Mouse (Mus musculus) hindbrain, embryonic 15.5 days (tissue): Measurements from ENCODE around the gene Ccdc9b. TPM values are rescaled to one million over a fixed set of nuclear protein-coding genes. Genes with fewer than 3 reads are reported as not detected.

Source experiments
- ATAC-seq: fragments of 200-750 bp; cut with Nextera tagmentation; 2 replicates; pipeline ENCODE4 v1.8.0; 2017; ENCODE audit warnings: low read depth, moderate number of reproducible peaks, moderate TSS enrichment; ENCODE audit not compliant: low FRiP score
- H3K27ac ChIP-seq: fragments of 300-500 bp; sonication (generic); replicated peaks from 2 replicates; pipeline ENCODE4 v1.5.1; 2015; ENCODE audit warnings: mild to moderate bottlenecking, inconsistent platforms
- H3K27me3 ChIP-seq: fragments of 300-500 bp; sonication (generic); 2 replicates; pipeline ENCODE4 v1.6.1; 2015; ENCODE audit warnings: control low read depth, inconsistent platforms
- H3K36me3 ChIP-seq: fragments of 300-500 bp; sonication (generic); 2 replicates; pipeline ENCODE4 v1.6.1; 2015; ENCODE audit warnings: control low read depth, inconsistent platforms
- H3K4me1 ChIP-seq: fragments of 300-500 bp; sonication (generic); replicated peaks from 2 replicates; pipeline ENCODE4 v1.6.1; 2015; ENCODE audit warnings: control low read depth, inconsistent platforms
- H3K4me2 ChIP-seq: fragments of 300-500 bp; sonication (generic); 2 replicates; pipeline ENCODE4 v1.6.1; 2015; ENCODE audit warnings: moderate library complexity, mild to moderate bottlenecking, inconsistent platforms
- H3K4me3 ChIP-seq: fragments of 300-500 bp; sonication (generic); 2 replicates; pipeline ENCODE4 v1.5.1; 2015; ENCODE audit warnings: mild to moderate bottlenecking, inconsistent platforms
- H3K9ac ChIP-seq: fragments of 300-500 bp; sonication (generic); 2 replicates; pipeline ENCODE4 v1.6.1; 2015; ENCODE audit warnings: inconsistent platforms
- H3K9me3 ChIP-seq: fragments of 300-500 bp; sonication (generic); 2 replicates; pipeline ENCODE4 v1.6.1; 2016; ENCODE audit warnings: control low read depth, inconsistent platforms
- WGBS: fragments of 180-500 bp; shearing (Covaris S2); methylation state at CpG from one replicate; pipeline ENCODE4 v1.1.7; 2015; 5-methylcytosine and 5-hydroxymethylcytosine counted together
- polyA plus RNA-seq: library from polyadenylated mRNA; unstranded; fragments of >200 nt; fragmentation: Nextera tagmentation; extraction: Ambion mirVana; gene quantifications from 2 replicates; pipeline ENCODE4 v1.2.1, GENCODE M21; 2015

The Ccdc9b gene
- polyA plus RNA-seq, 1 experiment from 2014 or later: 1.0 TPM

DNA sequence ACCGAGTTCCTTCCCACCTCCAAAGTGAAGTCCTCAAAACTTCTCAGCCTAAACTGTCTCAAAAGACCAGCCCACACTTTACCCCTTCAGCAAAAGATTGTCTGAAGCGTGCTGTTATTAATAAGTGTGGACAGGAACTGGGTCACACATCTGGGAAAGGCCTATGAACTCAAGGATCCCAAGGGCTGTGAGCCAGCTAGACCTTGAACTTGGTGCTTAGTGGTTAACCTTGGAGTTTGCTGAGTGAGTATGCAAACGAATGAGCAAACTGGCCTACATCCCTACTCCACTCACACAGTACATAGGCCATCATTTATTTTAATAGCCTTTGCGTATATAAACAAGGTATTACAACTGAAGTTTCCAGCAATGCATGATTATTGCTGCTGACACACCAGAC is 37.0 kb downstream of the Ccdc9b start:
- ATAC-seq: no peak
- 91% methylated on average over 4 of the region's 4 CpGs for WGBS
- Histone ChIP-seq H3K4me1 (no peaks in the 10 kb centered on the region; the same call in 1 of the 2 replicates), H3K9me3 (no peaks in the 10 kb centered on the region), H3K27ac (no peak overlapping the region), H3K27me3 (0 out of 2 replicates have a peak, but pooled peaks cover 6% of the 10 kb centered on the region), H3K4me2 (no peak overlapping the region), H3K4me3 (no peak overlapping the region), H3K36me3 (no peaks in the 10 kb centered on the region), H3K9ac (no peak overlapping the region)

DNA sequence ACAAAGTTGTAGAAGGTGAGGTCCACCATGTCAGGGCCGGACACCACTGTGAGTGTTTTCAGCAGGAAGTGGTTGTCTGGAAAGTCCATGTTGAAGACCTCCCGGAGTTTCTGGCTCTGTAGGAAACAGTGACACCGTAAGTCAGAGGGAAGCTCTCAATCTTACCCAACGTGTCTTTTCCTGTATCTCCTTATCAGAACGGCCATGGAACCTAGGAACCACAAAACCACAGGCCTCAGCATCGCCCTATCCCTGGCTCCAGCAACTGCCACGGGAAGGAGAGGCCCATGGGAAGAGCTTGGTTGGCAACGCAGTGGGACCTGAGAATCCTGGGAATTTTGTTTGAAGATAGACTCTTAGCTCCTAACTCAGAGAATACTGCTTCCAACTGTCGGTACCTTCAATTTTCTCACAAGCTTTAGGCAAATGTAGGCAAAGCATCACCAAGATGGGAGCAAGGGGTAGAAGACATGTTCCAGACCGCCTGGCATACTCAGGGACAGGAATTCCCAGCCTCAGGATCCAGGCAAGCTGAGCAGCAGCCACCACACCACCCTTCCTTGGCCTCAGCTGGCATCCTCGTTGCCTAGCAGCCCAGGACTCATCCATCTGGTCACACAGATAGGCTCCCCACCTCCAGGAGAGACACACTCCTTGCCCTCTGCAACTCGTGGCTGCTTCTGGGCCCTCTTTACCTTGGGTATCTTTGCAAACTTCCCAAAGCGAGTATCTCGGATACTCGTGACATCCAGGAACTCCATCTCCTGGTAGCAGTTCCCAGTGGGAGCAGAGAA is 38.6 kb downstream of the Ccdc9b start:
- Histone ChIP-seq H3K4me3 (no peak overlapping the region), H3K36me3 (no peaks in the 10 kb centered on the region), H3K27me3 (0 out of 2 replicates have a peak, but pooled peaks cover 6% of the 10 kb centered on the region), H3K4me1 (no peaks in the 10 kb centered on the region; the same call in 1 of the 2 replicates), H3K9ac (no peak overlapping the region), H3K9me3 (no peaks in the 10 kb centered on the region), H3K27ac (no peak overlapping the region), H3K4me2 (no peak overlapping the region)
- 84% methylated on average over 15 of the region's 15 CpGs for WGBS
- ATAC-seq: no peak

DNA sequence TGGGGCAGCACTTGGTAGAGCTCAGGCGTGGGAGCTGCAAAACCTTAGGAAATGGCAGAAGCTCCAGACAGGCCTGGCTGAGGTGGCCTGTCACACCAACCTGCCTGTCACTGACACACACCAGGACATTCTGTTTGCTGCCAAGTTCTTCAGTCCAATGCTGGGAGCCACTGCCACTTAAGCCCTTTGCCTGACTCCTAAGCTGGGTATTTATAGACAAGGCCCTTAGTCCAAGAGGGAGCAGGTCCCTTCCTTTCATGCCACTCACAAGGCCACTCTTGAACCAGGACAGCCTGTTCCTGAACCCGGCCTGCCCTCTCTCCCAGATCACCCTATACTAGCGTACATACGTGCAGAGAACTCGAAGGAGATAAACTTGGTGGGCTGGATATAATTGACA is 45.8 kb downstream of the Ccdc9b start:
- Histone ChIP-seq H3K9me3 (no peaks in the 10 kb centered on the region), H3K9ac (no peak overlapping the region), H3K36me3 (no peaks in the 10 kb centered on the region), H3K27ac (no peak overlapping the region), H3K4me1 (peaks cover 13% of the 10 kb centered on the region), H3K4me2 (no peak overlapping the region), H3K27me3 (peaks cover 14% of the 10 kb centered on the region), H3K4me3 (no peak overlapping the region)
- WGBS: 95% methylated on average over 5 of the region's 5 CpGs
- no peak for ATAC-seq

DNA sequence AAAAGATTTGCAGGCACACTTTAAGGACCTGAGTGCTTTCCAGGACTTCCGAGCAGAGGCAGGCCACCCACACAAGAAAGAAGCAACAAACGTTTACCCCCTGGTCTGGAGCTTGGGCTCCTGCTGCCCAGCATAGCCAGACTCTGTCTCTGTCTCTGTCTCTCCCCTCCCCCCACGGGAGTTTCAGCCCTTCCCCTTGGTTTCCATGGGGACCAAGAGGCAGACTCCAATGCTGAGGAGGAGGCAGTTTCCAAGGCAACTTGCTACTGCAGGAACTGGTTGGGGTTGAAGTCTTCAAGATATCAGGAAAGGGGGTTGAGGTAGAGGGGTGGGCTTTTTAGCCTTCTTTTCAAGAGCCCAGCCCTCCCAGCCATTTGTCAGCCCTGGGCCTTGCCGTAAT is 48.2 kb downstream of the Ccdc9b start:
- 19% methylated on average over 4 of the region's 4 CpGs for WGBS
- no peaks in the 10 kb centered on the region for H3K9me3 ChIP-seq
- peaks cover 32% of the 10 kb centered on the region for H3K27me3 ChIP-seq
- no peak overlapping the region for H3K4me3 ChIP-seq
- H3K9ac ChIP-seq: no peak overlapping the region
- H3K27ac ChIP-seq: 0 out of 2 replicates have a peak overlapping the region, but pooled peaks have one; percentile 26
- H3K4me1 ChIP-seq: peaks cover 25% of the 10 kb centered on the region
- H3K36me3 ChIP-seq: no peaks in the 10 kb centered on the region
- H3K4me2 ChIP-seq: no peak overlapping the region
- ATAC-seq: peak; percentile 35; the same call in 1 of the 2 replicates

DNA sequence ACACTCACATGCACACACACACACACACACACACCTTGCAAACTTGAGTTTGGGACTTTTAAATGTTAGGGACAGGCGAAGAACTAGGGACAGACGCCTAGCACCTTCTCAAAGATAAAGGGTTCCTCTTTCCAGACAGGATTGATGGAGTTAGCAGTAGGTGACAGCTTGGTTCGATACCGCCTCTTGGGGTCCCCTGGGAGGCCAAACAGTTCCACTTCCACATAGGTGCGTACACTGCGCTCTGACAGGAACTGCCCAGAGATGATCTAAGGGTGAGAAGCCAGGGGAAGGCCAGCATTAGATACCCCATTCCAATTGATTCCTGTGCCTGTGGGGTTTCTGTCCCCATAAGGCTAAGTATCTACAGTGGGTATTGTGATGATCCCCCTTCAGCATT is 48.8 kb downstream of the Ccdc9b start:
- Histone ChIP-seq H3K27ac (no peak overlapping the region), H3K4me3 (no peak overlapping the region), H3K4me2 (no peak overlapping the region), H3K27me3 (peaks cover 38% of the 10 kb centered on the region), H3K9ac (no peak overlapping the region), H3K4me1 (peaks cover 25% of the 10 kb centered on the region), H3K9me3 (no peaks in the 10 kb centered on the region), H3K36me3 (no peaks in the 10 kb centered on the region)
- no peak for ATAC-seq
- WGBS: 90% methylated on average over 6 of the region's 6 CpGs

DNA sequence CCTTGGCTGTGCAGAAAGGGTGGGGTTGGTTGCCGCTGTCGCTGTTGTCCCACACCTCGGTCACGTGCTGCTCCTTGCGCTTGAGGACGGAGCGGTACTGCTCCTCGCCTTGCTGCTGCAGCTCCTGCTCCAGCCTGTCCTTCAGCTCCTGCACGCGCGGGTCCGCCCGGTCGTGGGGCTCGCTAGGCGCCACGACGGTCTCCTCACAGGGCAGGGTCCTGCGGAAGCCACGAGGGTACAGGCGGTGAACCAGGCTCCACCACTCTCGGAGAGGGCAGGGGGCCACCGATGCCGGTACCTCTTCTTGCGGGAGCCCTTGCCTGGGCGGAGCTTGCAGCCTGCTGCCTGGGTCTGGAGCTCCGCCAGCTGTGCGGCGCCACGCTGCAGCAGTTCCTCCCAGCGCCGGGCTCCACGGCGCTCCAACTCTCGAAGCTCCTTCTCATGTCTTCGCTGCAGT is 51.4 kb downstream of the Ccdc9b start:
- Histone ChIP-seq H3K9ac (peak overlapping the region; percentile 58), H3K27me3 (peaks cover 63% of the 10 kb centered on the region), H3K27ac (no peak overlapping the region), H3K36me3 (no peaks in the 10 kb centered on the region), H3K4me2 (peak overlapping the region; percentile 85), H3K4me1 (peaks cover 25% of the 10 kb centered on the region), H3K4me3 (peak overlapping the region; percentile 47), H3K9me3 (no peaks in the 10 kb centered on the region)
- peak; percentile 78 for ATAC-seq
- under 1% methylated on average over 36 of the region's 36 CpGs for WGBS

DNA sequence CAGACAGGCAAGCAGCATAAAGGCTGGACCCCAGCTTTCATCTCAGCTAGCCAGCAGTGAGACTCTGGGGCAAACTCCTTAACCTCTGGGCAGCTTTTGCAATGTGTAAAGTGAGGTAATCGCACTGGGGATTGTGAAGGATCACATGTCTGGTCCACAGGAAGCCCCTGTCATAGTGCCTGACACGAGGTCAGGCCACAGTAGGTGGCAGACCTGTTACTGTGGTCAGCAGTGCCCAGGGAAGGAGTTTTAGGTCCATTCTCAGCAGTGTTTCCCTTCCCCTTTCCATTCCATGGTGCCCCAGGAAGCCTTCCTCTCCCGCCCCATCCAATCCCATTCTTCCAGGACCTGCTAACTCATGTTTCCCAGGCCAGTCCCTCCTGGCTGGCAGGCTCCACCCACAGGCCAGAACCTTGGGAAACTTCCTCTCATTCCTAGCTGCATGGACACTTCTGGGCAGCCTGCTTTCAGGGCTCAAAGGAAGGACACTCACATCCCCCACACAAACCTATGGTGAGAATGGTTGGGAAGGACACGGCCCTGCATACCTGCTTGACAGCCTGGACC is 52.7 kb downstream of the Ccdc9b start:
- H3K9ac ChIP-seq: no peak overlapping the region
- no peak for ATAC-seq
- H3K4me3 ChIP-seq: no peak overlapping the region
- WGBS: 47% methylated on average over 4 of the region's 4 CpGs
- H3K4me1 ChIP-seq: peaks cover 21% of the 10 kb centered on the region
- peaks cover 76% of the 10 kb centered on the region for H3K27me3 ChIP-seq
- H3K9me3 ChIP-seq: no peaks in the 10 kb centered on the region
- no peak overlapping the region for H3K27ac ChIP-seq
- no peak overlapping the region for H3K4me2 ChIP-seq
- no peaks in the 10 kb centered on the region for H3K36me3 ChIP-seq

DNA sequence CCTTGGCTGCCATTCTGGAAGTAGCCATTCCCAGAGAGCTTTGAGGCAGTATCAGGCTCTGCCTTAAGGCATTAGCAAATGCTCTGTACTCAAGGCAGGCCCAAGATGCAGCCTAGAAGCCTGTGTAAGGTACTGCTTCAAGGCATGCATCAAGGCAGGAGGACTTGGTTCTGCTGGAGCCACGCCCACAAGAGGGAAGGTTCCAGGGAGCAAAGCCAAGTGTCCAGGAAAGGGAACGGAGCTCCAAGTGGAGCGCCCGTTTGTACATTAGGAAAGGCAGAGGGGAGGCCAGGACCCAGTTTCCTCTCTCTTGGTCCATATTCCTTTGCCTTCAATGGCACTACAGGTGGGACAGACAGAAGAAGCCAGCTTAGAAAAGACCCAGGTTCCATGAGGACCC is 54.0 kb downstream of the Ccdc9b start:
- H3K4me2 ChIP-seq: no peak overlapping the region
- H3K27me3 ChIP-seq: peaks cover 89% of the 10 kb centered on the region
- no peaks in the 10 kb centered on the region for H3K36me3 ChIP-seq
- no peak overlapping the region for H3K9ac ChIP-seq
- peaks cover 26% of the 10 kb centered on the region for H3K4me1 ChIP-seq
- no peak for ATAC-seq
- WGBS: 86% methylated on average over 4 of the region's 4 CpGs
- H3K9me3 ChIP-seq: no peaks in the 10 kb centered on the region
- H3K4me3 ChIP-seq: no peak overlapping the region
- no peak overlapping the region for H3K27ac ChIP-seq

DNA sequence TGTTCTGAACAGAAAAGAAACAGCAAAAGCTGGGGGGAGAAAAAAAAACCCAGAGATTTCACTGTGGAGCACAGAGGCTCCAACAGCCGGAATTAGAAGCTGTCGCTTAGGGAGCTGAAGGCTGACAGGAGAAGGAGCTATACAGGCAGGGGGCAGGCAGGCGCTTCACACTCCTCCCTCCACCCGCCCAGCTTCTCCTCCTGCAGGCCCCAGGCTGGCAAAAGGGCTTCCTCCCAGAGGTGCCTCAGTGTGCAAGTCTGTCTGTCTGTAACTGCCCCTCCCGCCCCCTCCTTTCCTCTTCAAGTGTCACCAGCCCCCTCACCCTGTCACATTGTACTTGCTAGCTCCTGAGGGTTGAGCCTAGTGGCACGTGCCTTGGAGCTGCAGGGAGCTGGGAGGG is 56.0 kb downstream of the Ccdc9b start:
- Histone ChIP-seq H3K36me3 (no peaks in the 10 kb centered on the region), H3K9me3 (no peaks in the 10 kb centered on the region), H3K9ac (no peak overlapping the region), H3K4me1 (peaks cover 36% of the 10 kb centered on the region), H3K27me3 (peaks cover 93% of the 10 kb centered on the region), H3K4me3 (no peak overlapping the region), H3K4me2 (no peak overlapping the region), H3K27ac (no peak overlapping the region)
- 10% methylated on average over 6 of the region's 6 CpGs for WGBS
- ATAC-seq: no peak

Other genes starting within 250 kb of the Ccdc9b start
- 1.7 and 3.1 TPM in 2 replicates for gene Bmf, start 213.0 kb downstream of the Ccdc9b start, polyA plus RNA-seq
- gene Bub1b, start 164.4 kb downstream of the Ccdc9b start, polyA plus RNA-seq: 15.3 and 19.0 TPM in 2 replicates
- 46.9 and 48.6 TPM in 2 replicates for gene Pak6, start 99.4 kb downstream of the Ccdc9b start, polyA plus RNA-seq
- 0.05 TPM in 1 of 2 replicates, not detected in the other for gene Ankrd63, start 58.7 kb downstream of the Ccdc9b start, polyA plus RNA-seq
- 0.80 and 0.96 TPM in 2 replicates for gene Plcb2, start 34.2 kb downstream of the Ccdc9b start, polyA plus RNA-seq
- 18.9 and 20.6 TPM in 2 replicates for gene Inafm2, start 16.9 kb downstream of the Ccdc9b start, polyA plus RNA-seq
- gene Phgr1, start 10.1 kb upstream of the Ccdc9b start, polyA plus RNA-seq: not detected in 2 replicates
- gene Disp2, start 17.1 kb upstream of the Ccdc9b start, polyA plus RNA-seq: 71.6 and 73.5 TPM in 2 replicates
- gene Knstrn, start 51.3 kb upstream of the Ccdc9b start, polyA plus RNA-seq: 23.0 and 35.1 TPM in 2 replicates
- gene Ivd, start 99.3 kb upstream of the Ccdc9b start, polyA plus RNA-seq: 45.4 and 51.8 TPM in 2 replicates
- gene Bahd1, start 137.7 kb upstream of the Ccdc9b start, polyA plus RNA-seq: 8.0 and 8.9 TPM in 2 replicates
- 6.2 and 6.9 TPM in 2 replicates for gene Chst14, start 163.8 kb upstream of the Ccdc9b start, polyA plus RNA-seq